Mouse (Mus musculus) megakaryocyte, embryonic 14.5 days (primary cell): Measurements from ENCODE around the gene Itih5. TPM values are rescaled to one million over a fixed set of nuclear protein-coding genes. Genes with fewer than 3 reads are reported as not detected.
A peak's percentile ranks its signal among the peaks of the same experiment; 100 is the strongest.

Experiments used
- H3K27me3 ChIP-seq: replicated peaks from 2 replicates; pipeline ENCODE3; 2012; ENCODE audit warnings: inconsistent platforms
- H3K36me3 ChIP-seq: replicated peaks from 2 replicates; pipeline ENCODE3; 2012; ENCODE audit warnings: low read length, inconsistent platforms, mixed read lengths
- H3K4me1 ChIP-seq: 2 replicates; pipeline ENCODE4 v1.6.1; 2012; ENCODE audit warnings: inconsistent platforms
- H3K4me3 ChIP-seq: replicated peaks from 2 replicates; pipeline ENCODE3; 2012; ENCODE audit warnings: moderate library complexity, mild to moderate bottlenecking, inconsistent platforms
- H3K9me3 ChIP-seq: 2 replicates; pipeline ENCODE4 v1.6.1; 2012; ENCODE audit warnings: inconsistent platforms
- FLI1 ChIP-seq: IDR thresholded peaks from 2 replicates; pipeline ENCODE4 v1.6.1; 2012; ENCODE audit warnings: low read length, inconsistent platforms, mixed read lengths
- GATA1 ChIP-seq: IDR thresholded peaks from 3 replicates; pipeline ENCODE4 v1.6.1; 2012; ENCODE audit warnings: mixed read lengths, low read length, inconsistent platforms, borderline replicate concordance
- polyA plus RNA-seq: library from polyadenylated mRNA; stranded (reverse); fragments of >175 nt; gene quantifications from 2 replicates; pipeline ENCODE4 v1.2.3, GENCODE M21; 2012; ENCODE audit warnings: low replicate concordance; ENCODE audit not compliant: insufficient read depth

The Itih5 gene
- polyA plus RNA-seq, 1 experiment = 0.18 TPM

DNA sequence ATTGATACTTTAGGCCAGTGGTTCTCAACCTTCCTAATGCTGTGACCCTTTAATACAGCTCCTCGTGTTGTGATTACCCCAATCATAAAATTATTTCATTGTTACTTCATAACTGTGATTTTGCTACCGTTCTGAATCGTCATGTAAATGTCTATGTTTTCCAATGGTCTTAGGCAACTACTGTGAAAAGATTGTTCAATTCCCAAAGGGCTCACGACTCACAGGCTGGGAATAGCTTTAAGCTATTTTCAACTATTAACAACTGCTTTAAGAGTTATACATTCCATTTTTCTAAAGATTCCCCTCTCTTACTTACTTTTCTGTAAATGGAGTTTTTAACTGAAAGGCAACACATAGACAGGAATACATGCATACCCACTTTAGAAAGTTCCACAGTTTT, 8.6 kb downstream of the Itih5 start:
- H3K36me3 ChIP-seq = no peaks in the 10 kb centered on the region
- peaks cover 4% of the 10 kb centered on the region for H3K27me3 ChIP-seq
- no peaks in the 10 kb centered on the region for H3K9me3 ChIP-seq
- H3K4me1 ChIP-seq = peaks cover 23% of the 10 kb centered on the region
- TF ChIP-seq GATA1 = no peak
- no peak for TF ChIP-seq FLI1
- no peak overlapping the region for H3K4me3 ChIP-seq

- H3K4me3 ChIP-seq = peak overlapping the region; percentile 89
- H3K4me1 ChIP-seq = peaks cover 31% of the 10 kb centered on the region
- no peak; the same call in 2 of the 3 replicates for TF ChIP-seq GATA1
- TF ChIP-seq FLI1 = no peak
- no peaks in the 10 kb centered on the region for H3K36me3 ChIP-seq
- no peaks in the 10 kb centered on the region for H3K9me3 ChIP-seq
- peaks cover 2% of the 10 kb centered on the region for H3K27me3 ChIP-seq
These were observed 13.3 kb downstream of the Itih5 start for GRCm38 (mm10) chr2:10166635-10167034.

- no peaks in the 10 kb centered on the region for H3K9me3 ChIP-seq
- H3K4me1 ChIP-seq = peaks cover 31% of the 10 kb centered on the region
- TF ChIP-seq GATA1 = no peak
- no peak for TF ChIP-seq FLI1
- H3K27me3 ChIP-seq = peaks cover 2% of the 10 kb centered on the region
- peak overlapping the region; percentile 89 for H3K4me3 ChIP-seq
- H3K36me3 ChIP-seq = no peaks in the 10 kb centered on the region
These were observed 13.9 kb downstream of the Itih5 start for GRCm38 (mm10) chr2:10167283-10167682.

DNA sequence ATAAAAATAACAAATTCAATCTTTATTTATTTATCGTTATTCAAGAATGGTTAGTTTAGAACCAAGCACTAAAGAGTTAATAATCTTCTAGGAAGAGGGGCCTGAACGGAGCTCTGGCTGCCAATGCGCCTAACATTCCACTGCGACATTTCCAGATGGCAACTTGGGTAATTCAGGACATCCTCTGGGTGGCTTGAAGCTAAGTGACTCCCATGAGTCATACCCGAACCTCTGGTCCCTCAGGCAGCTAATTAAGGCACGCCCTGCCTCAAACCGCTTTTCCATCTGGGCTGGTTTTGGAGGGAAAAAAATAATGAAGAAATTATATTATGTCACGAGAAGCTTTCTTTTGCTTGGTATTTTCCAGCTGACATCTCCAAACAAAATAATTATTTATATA, 14.6 kb downstream of the Itih5 start:
- H3K4me3 ChIP-seq = no peak overlapping the region
- H3K27me3 ChIP-seq = peaks cover 2% of the 10 kb centered on the region
- no peaks in the 10 kb centered on the region for H3K36me3 ChIP-seq
- no peaks in the 10 kb centered on the region for H3K9me3 ChIP-seq
- H3K4me1 ChIP-seq = peaks cover 31% of the 10 kb centered on the region
- no peak for TF ChIP-seq FLI1
- no peak for TF ChIP-seq GATA1

- Histone ChIP-seq H3K4me3 (no peak overlapping the region), H3K36me3 (no peaks in the 10 kb centered on the region), H3K27me3 (no peaks in the 10 kb centered on the region), H3K9me3 (no peaks in the 10 kb centered on the region), H3K4me1 (peaks cover 31% of the 10 kb centered on the region)
- TF ChIP-seq GATA1 (no peak), FLI1 (no peak)
These were observed 16.6 kb downstream of the Itih5 start for GRCm38 (mm10) chr2:10169991-10170390.

DNA sequence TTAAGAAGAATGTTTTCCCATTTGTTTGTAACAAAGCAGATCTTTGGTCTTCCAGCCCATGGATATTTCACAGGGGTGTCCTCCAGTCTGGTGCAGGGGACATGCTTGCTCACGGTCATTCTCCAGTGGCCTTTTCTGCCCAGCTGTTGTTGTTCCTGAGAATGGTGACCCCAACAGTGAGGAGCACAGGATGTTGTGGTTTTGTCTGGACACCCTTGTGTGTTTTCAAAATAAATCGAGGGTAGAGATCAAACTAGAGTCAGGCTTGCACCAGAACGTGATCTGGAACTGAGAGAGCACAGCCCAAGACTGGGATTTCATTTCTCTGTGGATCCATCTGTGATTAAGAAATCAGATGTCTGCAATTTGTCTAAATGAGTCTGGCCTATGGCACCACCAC, 40.2 kb downstream of the Itih5 start:
- Histone ChIP-seq H3K36me3 (peaks cover 9% of the 10 kb centered on the region), H3K4me3 (no peak overlapping the region), H3K27me3 (no peaks in the 10 kb centered on the region), H3K9me3 (peaks cover 16% of the 10 kb centered on the region), H3K4me1 (peaks cover 18% of the 10 kb centered on the region)
- TF ChIP-seq FLI1 (no peak), GATA1 (no peak)

DNA sequence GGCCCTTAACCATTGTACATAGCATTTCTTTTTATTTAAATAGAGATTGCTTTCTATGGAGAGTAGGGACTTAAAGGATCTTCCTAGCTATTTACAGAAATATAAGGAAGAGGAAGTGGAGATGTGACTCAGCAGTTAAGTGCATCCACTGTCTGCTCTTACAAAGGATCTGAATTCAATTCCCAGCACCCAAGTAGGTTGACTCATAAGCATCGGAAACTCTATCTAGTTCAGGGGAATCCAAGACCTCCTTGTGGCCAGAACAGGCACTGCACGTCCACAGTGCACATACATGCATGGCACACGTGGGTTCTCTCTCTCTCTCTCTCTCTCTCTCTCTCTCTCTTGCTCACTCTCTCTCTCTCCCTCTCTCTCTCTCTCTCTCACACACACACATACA, 41.8 kb downstream of the Itih5 start:
- Histone ChIP-seq H3K4me3 (no peak overlapping the region), H3K36me3 (peaks cover 9% of the 10 kb centered on the region), H3K9me3 (peaks cover 11% of the 10 kb centered on the region), H3K27me3 (no peaks in the 10 kb centered on the region), H3K4me1 (peaks cover 18% of the 10 kb centered on the region)
- TF ChIP-seq GATA1 (no peak), FLI1 (no peak)

- peaks cover 9% of the 10 kb centered on the region for H3K36me3 ChIP-seq
- TF ChIP-seq GATA1 (no peak), FLI1 (no peak)
- H3K4me1 ChIP-seq = peaks cover 10% of the 10 kb centered on the region
- no peaks in the 10 kb centered on the region for H3K27me3 ChIP-seq
- H3K4me3 ChIP-seq = no peak overlapping the region
- peaks cover 15% of the 10 kb centered on the region for H3K9me3 ChIP-seq
These were observed 46.0 kb downstream of the Itih5 start for GRCm38 (mm10) chr2:10199326-10199725.

DNA sequence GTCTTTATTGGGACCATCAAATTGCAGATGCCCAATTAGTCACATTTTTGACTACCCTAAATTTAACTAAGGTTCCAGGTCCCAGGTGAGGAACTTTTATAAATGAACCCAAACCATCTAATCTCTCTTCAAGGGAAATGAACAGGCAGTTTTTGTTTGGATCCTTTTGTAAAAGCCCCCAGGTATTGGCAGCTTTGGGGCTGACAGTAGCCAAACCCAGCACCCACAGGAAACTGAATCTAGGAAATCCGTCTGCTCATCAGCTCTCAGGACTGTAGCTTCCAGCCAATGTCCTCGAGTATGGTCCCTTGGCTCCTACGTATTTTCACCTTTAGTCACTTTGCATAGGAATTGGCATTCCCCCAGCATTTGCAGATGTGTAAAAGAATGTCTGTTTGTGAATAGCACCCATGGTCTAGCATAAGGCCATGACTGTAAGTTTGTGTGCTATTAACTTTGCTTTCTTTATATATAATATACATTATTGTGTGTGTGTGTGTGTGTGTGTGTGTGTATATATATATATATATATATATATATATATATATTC, 47.4 kb downstream of the Itih5 start:
- H3K9me3 ChIP-seq = peaks cover 15% of the 10 kb centered on the region
- peaks cover 9% of the 10 kb centered on the region for H3K36me3 ChIP-seq
- TF ChIP-seq FLI1 = no peak
- TF ChIP-seq GATA1 = no peak
- H3K4me1 ChIP-seq = no peaks in the 10 kb centered on the region
- no peaks in the 10 kb centered on the region for H3K27me3 ChIP-seq
- no peak overlapping the region for H3K4me3 ChIP-seq

DNA sequence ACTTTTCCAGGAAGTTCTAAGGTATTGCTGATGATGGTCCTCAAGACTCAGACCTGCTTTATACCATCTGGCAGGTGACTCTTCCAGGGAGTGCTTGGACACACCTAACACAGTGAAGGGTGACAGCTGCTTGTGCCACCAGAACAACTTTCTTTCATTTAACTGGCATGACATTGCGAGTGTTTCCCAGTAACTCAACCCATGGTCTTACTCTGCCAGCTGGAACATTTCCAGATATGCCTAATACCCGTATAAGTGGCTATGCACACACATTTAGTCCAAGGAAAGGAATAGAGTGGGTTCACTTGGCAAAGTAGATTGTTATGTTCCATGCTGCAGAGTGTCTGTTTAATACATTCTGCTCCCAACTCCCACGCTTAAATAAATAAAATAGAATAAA, 50.9 kb downstream of the Itih5 start:
- no peaks in the 10 kb centered on the region for H3K27me3 ChIP-seq
- TF ChIP-seq FLI1 (no peak), GATA1 (no peak)
- peaks cover 4% of the 10 kb centered on the region; the same call in 1 of the 2 replicates for H3K9me3 ChIP-seq
- no peaks in the 10 kb centered on the region for H3K36me3 ChIP-seq
- no peak overlapping the region for H3K4me3 ChIP-seq
- H3K4me1 ChIP-seq = no peaks in the 10 kb centered on the region

- Histone ChIP-seq H3K4me1 (peaks cover 5% of the 10 kb centered on the region; the same call in 1 of the 2 replicates), H3K36me3 (no peaks in the 10 kb centered on the region)
- TF ChIP-seq FLI1 = no peak
- TF ChIP-seq GATA1 = no peak
These were observed 60.1 kb downstream of the Itih5 start for GRCm38 (mm10) chr2:10213468-10213867.

More at GRCm38 (mm10) chr2:10213468-10213867, 60.1 kb downstream of the Itih5 start:
- H3K4me3 ChIP-seq = no peak overlapping the region
- H3K9me3 ChIP-seq = no peaks in the 10 kb centered on the region
- H3K27me3 ChIP-seq = no peaks in the 10 kb centered on the region
